Mouse (Mus musculus): ENCODE results near the gene Nr4a1.

Gene Nr4a1

DNA sequence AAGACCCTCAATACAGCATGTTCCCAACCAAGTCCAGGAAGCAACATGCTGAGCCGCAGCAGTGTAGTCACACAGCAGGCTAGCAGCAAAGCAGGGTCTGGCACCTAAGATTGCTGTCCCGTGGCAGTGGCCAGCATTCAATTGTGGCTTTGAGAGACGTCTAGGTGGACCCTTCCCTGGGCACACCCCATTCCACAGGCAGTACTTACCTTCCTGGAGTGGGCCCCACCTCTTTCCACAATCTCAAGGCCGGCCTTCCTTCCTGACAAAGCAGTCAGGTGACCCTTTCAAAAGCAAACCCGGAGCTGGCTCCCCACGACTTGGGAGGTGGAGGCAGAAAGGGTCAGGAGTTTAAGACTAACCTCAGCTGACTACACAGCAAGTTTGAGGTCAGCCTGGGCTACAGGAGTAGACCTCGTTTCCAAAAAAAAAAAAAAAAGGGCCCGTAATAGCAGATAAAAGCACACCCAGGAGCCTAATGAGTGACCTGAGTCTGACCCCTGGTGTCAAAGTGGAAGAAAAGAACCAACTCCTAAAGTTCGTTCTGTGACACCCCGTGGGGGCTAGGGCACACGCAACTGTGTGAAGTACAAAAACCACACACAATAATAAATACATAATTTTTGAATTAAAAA, 20.3 kb upstream of the Nr4a1 start:
- peak; percentile 26 for DNase-seq

DNA sequence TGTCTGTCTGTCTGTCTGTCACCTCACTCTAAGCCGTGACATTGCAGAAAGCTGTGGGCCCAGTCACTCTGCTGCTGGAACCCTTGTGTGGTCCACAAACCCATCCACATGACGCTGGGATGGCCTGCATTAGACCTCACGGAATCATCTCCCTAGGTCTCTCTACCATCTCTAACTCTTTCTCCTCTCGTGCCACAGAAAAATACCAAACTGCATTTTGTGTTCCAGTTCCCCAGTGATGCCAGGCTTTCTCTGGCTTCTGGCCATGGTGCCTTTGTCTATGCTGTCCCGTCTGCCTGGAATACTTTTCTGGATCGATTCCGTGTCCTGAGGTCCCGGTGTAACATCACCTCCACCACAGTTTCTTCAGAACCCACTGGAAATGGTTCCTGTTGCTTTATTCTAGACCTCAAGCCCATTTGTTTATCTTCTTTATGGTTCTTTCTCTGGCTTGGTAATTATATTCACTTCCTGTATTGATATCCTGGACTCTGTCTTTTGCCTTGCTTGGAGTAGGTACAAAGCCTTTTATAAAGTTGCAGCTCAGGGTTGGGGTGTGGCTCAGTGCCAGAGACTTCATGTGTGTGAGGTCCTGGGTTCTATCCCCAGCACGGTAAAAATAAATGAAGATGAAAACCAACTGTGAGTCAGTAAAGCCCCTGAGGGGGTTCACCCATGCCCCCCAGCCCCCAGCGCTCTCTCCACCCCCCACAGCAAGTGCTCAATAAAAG, 19.3 kb upstream of the Nr4a1 start:
- peak; percentile 23 for DNase-seq

DNA sequence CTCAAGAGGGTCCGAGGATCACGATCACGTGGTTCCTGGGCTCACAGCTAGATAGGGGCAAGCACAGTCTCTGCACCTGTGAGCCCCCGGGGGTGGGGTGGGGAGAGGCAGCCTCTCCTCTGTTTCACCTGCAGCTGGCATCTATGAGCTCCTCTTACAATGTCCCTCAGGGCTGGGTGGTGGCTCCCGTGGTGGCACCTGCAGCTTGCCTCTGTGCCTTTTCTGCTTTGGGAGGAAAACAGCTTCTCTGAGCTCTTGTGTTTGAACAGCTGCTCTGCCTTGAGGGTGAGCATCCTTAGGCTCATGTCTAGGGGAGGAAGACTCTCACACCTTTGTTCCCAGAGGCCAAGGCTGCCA, 18.7 kb upstream of the Nr4a1 start:
- peak; percentile 16 for DNase-seq

DNA sequence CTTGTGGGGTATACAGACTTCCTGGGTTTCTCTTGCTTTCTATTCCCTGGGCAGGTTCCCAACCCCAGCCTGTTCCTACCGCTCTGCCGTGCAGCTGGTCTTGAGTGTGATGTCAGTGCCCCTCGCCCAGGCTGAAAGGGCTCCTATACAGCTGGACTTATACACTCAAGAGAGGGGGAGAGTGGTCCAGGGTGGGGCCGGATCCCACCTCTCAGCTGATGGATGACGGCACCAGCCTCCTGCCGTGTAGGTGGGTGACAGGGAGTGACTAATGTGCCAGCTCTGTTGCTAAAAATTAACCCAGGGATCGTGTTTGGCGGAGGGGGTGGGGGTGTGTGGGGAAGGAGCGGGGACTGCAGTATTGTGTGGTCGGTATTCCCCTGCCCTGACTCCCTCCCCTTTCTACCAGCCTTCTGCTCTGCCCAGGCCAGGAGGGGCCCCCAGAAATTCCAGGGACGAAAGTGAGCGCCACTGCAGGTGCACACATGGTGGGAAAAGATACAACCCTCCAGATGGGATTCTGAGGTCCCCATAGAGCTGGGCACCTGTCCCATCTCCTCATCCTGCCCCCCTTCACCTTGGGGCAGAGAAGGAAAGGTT, 18.2 kb upstream of the Nr4a1 start:
- peak; percentile 46 for DNase-seq

DNA sequence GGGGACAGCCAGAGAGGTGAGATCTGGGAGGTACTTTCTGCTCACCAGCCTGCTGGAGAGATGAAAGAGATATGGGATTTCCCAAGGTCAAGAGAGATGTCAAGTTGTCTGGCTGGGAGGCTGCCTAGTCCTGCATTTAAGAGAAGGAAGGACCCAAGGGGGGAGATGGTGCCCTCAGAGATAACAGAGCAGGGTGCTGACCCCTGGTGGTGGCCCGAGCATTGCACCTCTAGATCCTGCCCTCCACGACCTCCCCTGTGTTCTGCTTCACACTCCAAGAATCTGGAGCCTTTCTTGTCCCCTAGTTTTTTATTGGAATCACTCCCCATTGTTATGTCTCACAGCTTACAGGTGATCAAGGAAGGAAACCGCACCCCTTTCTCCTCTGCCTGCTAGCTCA, 17.2 kb upstream of the Nr4a1 start:
- peak; percentile 89 for DNase-seq

DNA sequence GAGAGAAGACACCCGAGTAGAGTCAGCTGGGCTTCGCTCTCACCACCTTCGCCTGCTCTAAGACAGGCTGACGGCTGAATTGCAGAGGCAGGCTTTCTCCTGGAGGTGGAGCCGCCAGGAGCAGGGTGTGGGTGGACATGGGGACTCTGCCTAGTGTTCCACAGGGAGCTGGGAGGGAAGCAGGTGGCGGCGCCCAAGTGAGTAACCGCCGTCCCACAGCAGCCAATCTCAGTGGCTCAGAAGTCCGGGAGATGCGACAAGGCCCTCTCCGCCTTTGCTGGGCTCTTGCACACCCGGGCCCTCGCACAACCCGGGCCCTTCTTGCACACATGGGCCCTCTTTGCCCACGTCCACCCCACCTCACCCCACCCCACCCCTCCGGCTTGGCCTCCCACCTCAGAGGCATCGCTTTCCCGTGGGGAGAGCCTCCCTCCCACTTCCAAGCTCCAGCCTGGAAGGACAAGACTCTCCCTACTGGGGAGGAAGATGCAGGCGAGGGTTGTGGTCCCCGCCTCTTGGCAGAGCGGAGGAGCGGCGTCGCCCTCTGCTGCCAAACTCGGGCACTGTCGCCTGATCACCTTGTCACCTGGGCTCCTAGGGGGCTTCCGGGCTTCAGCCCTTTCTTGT, 15.1 kb upstream of the Nr4a1 start:
- peak; percentile 82 for DNase-seq

DNA sequence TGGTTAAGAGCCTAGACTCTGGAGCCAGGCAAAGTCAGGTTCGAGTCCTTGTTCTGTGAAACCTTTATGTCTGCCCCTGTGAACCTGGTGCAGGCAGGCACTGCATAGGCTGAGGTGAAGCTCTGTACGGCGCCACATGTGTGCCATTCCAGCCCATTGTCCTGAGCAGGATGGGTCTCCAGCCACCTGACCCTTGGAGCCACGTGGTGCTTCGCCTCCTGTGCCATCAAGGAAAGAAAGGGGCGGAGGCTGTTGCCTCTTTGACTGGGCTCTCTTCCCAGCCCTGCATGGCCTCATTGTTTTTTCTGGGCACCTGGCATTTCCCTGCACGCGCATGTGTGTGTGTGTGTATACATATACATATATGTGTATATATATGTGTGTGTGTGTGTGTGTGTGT, 14.2 kb upstream of the Nr4a1 start:
- peak; percentile 11 for DNase-seq

DNA sequence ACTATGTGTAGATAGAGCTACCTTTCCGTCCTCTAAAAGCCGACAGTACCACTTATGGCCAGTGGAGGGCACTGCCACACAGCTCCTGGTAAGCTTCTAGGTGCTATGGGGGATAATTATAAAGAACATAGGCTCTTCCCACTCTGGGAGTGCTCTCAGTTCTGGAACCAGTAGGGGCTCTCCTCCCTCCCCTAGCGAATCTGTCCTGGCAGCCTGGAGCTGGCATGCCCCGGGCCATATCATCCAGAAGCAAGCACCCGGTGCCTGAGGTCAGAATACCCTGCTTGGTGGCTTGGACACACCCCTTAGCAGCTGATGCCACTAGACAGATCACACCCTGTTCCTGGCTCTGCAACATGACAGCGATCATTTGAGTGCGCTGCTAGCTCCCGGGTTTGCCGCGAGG, 13.3 kb upstream of the Nr4a1 start:
- DNase-seq: peak; percentile 93

DNA sequence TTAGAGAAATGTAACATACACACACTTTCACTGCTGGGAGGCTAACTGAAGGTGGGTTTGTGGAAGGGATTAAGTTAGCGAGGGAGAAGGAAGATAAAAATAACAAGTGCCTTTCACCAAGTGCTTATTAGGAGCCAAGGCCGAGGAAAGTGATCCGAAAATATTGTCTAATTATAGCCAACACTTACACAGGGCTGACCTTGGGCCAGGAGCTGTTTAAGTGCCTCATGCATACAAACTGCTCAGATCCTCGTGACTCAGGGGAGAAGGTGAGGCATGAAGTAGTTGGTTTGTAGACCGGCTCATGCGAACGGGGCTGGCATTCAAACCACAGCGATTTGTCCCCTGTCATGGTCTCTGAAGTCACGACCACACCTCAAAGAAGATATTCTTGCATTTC, 12.8 kb upstream of the Nr4a1 start:
- peak; percentile 27 for DNase-seq

DNA sequence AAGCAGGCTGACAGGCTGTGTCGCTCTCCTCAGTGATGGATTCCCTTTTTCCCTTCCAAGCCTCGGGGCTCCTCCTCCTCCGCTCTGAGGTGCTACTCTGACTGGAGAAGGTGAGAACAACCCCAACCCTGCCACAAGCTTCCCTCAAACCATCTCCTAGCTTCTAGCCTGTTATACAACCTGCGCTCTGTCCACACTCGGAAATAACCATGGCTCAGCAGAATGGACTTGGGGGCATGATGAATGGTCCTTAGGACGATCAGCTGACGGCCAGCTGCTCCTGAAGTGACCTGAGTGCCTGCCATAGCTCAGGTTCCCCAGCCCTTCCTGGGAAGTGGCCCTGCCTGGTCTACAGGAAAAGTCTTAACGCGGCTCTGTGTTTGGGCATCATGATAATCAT, 12.2 kb upstream of the Nr4a1 start:
- no peak for DNase-seq

DNA sequence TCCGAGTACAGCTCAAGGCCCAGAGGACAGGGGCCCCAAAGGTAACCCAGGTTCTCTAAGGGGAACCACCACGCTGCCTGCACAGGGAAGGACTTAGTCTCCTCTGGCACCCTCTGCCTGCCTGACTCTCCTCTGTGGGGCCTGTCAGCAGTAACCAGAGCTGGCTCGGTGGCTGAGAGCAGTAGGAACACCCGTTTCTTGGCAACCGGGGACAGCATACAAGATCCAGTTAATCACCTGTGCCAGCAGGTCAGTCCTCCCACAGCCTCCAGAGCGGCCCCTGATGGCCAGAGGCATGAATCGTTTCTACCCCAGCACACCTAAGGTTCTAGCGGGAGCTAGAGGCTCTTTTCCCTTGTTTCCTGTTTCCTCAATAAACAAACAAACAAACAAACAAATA, 11.4 kb upstream of the Nr4a1 start:
- DNase-seq: peak; percentile 80

DNA sequence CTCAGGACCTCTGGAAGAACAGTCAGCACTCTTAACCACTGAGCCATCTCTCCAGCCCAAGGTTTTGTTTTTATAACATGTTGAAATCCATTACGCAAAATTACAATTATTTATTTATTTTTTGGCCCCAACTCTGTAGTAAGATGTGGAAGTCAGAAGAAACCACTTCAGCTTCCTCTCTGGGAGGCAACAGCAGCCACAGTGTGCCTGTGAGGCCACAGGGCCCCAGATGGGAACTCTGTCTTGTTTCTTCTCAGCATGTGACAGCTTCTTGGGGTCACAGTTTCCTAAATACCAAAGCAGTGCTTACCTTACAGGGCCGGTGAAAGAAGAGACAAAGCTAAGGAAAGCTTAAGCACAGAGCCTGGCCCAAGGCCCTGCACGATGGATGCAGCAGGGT, 10.1 kb upstream of the Nr4a1 start:
- DNase-seq: no peak

DNA sequence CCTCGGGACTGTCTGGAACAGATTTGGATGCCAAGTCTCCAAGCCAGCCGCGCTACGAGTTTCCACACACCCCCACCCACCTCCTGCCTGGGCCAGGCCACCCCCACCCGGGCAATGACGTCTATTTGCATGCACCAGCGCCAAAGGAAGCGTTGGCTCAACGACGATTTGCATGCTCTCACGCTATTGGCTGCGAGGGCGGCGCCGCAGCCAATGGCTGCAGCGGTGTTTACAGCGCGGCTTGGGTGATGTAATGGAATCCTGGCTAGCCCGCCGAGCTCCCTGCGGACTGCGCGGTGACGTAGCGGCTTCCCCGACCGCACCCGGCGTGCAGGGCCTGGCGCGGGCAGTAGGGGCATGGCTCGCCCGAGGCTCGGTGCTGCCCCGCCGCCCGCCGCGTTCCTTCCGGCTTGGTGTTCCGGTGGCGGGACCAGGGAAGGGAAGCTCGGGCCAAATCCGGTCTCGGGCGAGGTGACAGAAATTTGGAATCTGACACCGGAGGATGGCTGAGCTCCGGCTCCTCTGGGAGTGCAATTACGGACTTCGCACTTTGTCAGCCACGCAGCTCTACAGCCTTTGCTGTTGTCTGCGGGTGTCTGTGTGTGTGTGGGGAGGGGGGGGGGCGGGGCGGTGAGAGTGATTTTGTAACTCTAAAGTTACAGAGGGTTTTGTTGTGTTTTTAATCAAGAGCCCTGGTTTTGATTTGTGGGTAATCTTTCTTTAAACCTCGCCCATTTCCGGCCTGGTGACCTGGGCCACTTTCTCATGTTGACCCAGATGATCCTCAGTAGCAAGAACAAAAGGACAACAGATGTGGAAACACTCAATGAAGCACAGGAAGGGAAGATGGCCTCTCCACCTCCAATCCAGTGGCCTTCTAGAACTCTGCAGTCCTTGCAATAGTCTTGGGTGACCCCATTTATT, 7.6 kb upstream of the Nr4a1 start:
- peak; percentile 98 for DNase-seq

DNA sequence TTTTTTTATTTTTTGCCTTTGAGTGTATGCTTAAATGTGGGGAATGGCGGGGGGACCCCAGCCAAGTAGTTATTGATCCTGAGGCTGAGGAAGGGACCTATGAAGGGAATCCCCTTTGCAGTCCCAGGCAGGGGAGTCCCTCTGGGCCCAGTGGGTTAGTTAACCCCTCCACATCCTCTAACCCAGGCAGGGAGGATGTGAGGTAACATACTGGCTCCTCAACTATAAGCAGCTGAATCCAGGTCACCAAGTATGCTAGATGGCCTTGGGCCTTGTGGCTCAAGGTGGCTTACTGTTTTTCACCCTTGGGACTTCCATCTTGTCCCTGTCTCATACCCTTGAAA, 6.9 kb upstream of the Nr4a1 start:
- DNase-seq: no peak

DNA sequence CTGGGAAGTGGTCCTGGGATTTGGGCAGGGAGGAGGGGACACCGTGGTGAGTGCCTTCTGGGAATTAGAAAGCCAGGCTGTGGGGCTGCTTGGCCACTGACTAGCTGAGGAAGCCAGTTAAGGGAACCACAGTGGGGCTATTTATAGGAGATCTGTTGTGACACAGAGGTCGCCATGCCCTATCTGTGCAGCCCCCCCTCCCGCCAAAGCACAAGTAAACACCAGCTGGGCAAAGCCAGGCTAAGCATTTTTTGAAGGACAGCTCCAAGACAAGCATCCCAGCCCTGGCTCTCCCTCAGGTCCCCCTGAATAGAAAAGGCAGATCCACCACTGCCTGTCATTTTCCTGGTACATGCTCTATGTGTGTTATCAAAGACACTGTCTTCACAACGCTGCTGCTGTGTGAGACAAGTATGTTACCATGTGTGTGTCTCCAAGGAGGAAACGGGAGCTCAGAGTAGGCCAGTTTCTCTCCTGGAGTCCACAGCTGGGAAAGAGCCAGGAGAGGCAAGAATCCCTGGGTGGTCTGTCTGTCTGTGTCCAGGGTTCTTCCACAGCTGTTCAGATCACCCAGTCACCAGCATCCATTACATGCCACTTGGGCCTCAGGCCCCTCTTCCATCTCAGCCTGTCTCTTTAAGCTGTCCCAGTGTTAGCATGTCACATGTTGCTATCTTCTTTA, 5.9 kb upstream of the Nr4a1 start:
- no peak for DNase-seq

DNA sequence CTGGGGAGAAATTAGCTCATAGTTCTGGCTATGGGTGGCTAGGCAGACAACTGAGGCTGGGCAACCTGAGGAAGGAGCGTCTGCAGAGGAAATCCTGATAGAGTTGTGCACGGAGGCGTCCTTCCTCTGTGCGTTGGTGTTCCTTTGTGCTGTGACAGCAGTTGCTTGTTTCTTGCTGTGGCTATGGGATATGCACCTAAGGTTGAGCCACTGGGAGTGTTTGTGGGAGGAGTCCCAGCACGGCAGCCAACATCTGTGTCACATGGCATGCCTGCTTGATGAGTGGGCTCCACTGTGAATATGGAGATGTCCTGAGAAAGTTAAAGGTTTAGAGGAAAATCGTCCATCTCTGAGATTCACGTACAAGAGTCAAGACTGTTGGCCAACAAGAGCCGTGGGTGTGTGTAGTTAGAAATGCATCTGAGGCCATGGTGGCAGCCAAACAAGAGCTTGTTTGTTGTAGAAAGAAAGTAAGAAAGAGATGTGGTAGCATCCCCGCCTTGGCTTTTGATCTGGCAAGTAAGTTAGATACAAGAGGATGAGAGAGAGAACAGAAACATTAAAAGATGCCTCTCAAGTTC, 3.8 kb upstream of the Nr4a1 start:
- DNase-seq: no peak

DNA sequence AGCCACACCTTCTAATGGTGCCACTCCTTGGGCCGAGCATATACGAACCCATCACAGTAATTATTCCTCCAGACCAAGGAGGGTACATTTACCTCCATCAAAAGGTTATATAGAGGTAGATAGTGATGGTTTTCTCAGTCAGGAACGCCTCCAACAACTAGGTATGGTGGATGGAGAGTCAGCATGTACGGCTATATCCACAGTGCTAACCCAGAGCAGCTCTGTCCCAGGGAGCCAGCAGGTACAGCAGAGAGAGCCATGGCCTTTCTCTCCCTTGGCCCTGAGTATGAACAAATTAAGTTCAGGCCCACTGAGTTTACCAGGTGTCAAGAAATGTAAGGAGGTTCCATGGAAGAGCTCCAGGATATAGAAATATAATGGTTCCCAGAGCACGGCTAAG, 2.1 kb upstream of the Nr4a1 start:
- DNase-seq: no peak

DNA sequence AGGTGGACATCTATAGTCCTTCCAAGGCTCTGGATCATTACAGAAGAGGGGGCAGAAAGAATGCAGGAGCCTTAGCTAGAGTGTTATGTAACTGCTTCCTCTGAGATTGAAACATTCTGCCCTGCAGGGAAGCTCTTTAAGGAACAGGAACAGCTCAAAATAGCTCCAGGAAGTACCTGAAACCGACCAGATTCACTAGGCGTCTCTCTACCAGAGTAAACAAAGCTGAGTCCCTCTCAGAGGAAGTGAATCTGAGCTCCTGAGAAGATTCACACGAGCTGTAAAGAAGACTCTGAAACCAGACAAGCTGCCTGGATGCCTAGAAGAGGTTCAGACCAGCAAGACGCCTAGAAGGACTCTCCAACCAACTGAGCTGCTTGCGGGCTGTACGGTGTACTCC, 1.5 kb upstream of the Nr4a1 start:
- no peak for DNase-seq

DNA sequence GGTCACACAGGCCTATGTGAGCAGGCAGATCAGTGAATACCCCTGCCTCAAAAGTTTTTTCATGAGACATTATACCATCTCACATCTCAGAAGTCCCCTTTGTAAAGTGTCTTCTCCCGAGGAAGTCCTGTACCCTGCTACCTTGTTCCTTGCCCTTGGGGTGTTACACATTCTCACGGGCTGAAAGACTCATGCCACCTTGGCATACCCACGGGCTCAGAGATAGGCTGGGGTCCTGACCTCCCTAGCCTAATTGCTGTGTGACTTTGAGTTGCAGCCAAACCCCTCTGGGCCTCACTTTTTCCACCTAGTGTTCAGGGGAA, 545 bp upstream of the Nr4a1 start:
- DNase-seq: no peak

DNA sequence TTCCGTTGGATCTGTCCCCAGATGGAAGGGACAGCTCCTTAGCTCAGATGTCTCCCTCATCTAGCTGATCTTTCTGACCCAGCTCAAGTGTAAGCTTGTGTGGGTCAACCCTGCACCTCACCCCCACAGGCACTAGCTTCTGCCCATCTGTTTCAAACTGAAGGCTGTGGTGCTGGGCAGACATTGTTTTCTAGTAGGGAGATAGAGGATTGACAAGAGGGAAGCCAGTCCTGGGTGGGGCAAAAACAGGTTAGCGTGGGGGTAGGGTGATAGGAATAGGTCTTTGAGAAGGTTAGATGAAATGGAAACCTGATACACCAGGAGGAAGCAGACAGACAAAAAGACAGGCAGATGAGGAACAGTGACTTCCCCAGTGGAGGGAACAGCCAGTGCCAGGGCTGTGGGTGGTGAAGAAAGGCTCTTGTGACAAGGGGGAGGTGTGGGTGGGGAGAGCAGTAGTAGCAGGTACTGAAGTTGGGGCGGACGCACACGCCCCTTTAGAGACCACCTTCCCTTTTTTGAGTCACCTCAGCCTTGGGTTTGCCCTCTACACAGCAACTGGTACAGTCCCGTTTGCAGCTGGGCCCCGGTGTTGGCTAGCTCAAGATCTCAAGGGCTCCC, 1.9 kb downstream of the Nr4a1 start:
- DNase-seq: no peak

DNA sequence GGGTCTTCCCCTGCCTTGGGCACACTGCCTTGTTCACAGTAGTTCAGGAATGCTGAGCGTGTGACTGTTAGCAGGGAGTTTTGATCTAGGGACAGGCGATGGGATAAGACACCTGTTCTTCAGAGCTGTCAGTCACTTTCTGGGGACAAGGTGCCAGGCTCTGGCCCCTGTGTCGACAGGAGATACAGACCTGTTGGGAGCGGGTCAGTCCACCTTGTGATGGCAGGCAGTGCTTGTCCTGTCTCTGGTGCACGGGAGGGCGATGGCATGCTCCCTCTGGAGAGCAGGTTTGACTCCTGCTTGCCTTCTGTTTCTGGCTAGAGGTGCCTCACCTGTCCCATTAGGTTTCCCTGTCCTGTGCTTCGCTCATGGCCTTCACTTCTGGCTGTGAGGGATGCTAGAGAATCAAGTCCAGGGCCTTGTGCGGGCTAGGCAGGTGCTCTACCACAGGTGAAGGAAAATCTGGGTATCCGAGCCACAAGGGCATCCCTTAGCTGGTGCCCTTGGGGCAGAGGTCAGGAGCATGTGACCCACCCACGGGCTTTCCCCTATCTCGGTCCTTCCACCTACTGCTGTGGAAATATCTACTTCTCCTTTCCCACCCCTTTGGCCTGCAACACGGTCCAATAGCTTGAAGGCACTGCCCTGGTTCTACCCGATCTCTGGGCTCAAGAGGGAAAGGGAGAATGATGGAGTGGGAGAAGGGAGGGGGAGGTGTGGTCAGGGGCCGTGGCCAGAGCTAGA, 2.6 kb downstream of the Nr4a1 start:
- no peak for DNase-seq
